Mouse (Mus musculus) brain, embryonic 18.5 days (tissue): ENCODE results near the gene Zbtb44.
"Not testable (repeated sequence)": the region's sequence is repeated elsewhere in the genome, so short reads cannot be mapped to it uniquely, and the experiment has no call there.

ENCODE experiments used
- DNase-seq: peaks from one replicate; pipeline ENCODE4 v3.0.0-alpha.2; 2012; ENCODE audit warnings: low read depth, low spot score

The Zbtb44 gene

DNA sequence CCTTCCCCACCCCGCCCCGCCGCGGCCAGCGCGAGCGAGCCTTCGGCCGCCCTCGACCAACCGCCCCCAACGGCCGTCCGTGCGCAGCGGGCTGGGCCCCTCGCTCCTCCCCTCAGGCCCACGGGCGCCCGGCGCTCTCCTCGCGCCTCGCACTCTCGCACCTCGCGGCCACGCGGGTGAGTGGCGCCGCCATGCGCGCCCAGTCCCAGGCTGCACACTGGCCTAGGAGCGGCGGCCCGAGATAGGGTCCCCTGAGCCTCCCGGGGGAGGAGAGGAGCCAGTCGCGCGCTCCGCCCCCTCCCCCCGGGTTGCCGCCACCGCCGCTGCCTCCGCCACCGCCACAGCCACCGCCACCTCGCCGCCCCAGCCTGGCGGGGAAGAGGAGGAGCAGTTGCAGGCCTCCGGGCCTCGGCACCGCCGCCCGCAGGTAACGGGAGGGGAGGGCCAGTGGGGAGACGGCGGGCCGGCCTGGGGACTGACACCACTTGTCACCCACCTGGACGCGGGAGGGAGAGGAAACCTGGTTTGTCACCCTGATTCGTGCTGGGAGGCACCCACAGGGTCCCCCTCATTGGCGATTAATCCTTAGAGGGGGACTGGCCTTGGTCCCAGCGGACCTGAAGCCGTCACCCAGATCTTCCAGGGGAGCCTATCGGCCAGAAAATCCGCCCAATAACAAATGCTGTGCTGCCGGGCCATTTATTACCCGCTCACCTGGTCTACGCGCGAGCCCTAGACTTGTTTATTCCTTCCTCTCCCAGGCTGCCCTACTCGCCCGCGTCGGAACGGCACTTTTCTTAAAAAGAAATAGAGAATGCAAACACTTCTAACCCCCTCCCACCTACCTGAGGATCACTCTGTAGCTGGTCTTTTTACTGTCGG, at the start of gene Zbtb44:
Zbtb44 (plus strand) TSS at position 113 of the 882 bp plus-strand sequence.
- DNase-seq: no peak

DNA sequence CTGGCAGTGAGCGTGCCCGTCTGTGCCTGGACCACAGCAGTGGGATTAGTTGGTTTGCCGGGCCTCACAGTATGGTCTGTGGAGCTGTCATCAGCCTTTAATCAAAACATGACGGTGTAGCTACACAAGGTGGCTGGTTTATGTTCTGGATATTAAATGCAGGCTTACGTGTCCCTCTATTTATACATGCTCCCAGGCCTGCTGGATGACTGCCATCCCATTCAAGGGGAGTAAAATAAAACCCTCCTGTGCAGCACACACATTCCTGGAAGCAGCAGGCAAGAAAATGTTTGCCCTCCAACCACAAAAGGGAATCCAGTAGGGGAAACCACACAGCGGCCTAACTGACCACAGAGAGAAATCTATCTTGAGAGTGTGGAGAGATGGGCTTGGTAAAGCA, 44.7 kb upstream of the Zbtb44 start:
- DNase-seq: no peak

DNA sequence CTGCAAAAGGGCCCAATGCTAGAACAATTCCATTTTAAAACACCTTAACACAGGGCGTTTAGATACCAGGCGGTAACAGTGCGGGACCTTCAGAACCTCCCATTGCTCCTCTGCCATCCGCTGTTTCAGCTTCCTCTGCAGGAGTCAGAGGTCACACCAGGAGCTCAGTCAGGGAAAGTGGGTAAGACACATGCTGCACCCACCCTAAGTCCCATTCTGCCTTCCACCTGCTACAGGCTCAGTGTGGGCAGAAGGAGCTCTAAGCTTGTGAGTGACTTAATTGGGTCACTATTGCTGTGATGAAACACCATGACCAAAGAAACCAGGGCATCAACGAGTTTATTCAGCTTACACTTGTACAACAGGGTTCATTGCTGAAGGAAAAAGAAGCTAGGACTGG, 37.3 kb upstream of the Zbtb44 start:
- DNase-seq: no peak

DNA sequence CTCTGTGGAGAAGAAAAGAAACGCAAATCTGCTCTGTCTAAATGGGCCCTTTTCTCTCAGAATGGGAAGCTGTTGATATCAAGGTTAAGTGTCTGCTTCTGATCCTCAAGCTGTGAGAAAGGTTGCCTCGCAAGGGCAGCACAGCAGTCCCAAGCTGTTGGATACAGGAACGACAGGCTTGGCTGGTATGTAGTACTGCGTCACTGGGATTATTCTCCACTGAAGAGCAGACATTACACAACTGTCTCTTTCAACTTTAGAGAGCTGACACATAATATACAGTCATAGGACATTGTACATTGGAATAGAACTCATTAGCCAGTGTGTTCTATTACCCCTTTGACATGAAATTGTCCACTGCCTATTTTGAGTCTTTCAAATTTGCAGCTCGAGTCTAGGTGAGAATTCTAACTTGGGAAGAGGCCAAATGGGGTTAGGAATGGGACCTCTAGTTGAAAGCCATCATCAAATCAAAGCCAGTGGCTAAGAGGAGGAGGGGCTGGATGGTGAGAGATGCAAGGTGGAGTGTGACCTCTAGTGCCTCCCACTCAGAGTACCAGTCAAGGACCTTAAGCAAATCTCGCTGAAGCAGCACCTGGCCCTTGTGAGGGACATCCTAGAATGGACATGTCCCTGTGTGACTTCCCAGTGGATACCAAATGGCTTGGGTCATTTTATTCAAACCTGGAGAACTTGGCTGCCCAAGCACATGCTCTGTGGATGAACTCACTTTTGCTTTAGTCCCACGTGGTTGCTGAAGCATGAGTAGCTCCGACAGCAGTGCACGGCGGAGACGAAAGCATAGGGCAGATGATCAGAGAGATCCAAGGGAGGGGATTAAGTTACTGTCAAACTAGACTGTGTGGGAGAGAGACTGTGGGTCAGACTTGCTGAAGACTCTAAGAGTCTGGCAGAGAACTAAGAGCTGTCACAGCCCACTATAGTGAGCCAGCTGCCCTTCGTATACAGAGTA, 33.6 kb upstream of the Zbtb44 start:
- no peak for DNase-seq

DNA sequence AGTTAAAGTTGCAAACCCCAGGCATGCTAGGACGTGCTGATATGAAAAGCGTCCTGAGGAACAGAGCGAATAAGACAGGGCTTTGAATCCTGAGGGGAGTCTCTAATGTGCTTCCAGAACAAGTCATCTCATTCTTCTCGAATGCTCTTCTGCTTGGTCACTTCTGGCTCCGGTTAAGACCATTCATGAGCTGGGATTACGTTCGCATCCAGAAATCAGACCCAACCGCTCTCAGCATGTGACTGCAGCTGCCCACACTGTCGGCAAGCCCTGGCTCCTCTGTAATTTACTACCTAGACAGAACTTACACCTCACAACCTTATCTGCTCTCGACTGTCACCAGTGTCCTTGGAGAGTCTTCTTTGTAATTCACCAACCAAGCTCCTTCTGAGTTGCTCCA, 29.8 kb upstream of the Zbtb44 start:
- DNase-seq: no peak

DNA sequence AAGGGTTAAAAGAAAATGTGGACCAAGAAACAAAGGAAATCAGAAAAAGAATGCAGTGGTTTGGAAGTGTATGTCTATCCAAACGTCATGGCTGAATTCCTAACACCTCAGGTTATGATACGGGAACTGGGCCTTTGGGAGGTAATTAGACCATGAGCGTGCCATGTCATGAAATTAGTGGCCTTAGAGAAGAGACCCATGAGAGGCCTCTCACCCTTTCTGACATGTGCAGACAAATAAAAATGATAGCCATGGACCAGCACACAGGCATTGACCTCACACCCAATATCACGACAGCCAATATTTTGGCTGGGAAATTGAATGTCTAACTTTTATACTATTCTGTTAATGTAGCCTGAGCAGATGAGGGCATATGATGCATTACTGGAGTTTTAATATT, 27.9 kb upstream of the Zbtb44 start:
- no peak for DNase-seq

DNA sequence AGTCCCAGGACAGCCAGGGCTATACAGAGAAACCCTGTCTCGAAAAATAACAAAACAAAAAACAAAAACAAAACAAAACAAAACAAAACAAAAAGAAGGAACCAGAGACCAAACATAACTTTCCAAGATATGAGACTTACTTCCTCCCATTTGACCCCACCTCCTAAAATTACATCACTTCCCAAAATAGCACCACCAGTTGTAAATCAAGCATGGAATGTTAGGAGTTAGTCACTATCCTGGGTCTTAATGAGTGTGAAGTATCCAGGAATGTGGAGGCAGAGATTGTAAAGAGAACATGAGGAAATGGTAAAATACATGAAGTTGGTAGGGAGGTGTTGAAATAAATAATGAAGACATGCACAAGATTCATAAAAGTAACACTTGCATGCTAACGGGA, 21.1 kb upstream of the Zbtb44 start:
- no peak for DNase-seq

DNA sequence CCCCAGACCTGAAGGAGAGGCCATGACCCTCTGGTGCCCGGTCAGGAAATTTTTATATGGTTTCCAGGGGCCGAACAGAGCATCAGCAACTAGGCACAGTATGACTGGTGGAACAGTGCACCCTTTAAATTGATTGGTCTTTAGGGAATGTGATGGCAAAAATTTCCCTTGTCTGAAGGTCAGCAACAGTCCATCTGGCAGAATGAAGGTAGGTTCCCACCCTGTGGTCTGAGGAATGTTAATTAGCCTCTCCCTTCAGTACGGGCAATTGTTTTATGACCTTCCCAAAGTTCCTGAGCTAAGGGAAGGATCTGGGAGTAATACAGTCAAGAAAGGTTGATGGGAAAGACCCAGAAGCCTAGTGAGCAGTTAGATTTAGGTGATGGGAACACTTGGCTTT, 20.4 kb upstream of the Zbtb44 start:
- DNase-seq: no peak

DNA sequence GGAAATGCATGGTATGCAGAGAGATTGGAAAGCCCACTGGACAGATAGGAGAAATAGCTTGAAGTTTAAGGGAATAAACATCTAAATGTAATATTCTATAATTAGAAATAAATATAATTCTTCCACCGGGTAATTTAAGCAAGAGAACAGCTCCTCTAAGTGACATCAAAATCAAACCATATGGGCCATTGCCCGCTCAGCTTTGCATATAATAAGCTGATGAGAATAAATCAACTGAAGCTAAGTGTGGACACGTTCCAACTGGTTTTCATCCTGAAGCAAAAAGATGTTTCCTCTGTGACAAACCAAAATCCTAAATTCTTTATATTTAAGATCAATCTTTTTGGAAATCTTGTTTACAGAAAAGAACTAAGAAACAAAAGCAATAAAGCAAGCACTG, 19.7 kb upstream of the Zbtb44 start:
- no peak for DNase-seq

DNA sequence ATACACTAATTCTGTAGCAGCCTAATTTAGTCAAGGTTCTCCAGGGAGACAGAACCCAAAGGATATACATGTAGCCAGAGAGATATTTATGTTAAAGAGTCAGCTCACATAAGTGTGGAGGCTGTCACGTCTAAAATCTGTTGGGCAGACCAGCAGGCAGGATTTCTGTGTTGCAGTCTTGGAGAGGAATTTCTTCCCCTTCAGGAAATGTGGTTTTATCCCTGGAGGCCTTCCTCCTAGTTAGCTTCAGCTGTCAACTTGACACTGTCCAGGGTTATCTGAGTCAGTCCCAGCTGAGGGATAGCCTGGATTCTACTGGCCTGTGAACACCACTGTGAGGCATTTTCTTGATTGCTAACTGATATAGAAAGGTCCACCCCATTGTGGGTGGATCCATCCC, 18.9 kb upstream of the Zbtb44 start:
- DNase-seq: no peak

DNA sequence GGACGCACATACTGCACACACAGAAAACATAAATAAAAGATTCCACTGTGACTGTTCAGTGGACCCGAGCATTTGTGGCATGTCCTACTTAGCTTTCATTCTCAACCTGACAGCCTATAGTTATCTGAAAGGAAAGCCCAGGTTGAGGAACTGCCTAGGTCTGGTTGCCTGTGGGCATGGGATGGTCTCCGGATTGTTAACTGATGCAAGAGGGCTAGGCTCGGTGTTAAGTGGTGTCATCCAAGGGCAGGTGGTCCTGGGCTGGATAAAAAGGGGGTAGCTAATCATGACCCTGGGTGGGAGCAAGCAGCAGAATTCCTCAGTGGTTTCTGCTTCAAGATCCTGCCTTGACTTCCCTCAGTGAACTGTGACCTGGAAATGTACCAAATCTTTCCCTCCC, 17.8 kb upstream of the Zbtb44 start:
- no peak for DNase-seq

DNA sequence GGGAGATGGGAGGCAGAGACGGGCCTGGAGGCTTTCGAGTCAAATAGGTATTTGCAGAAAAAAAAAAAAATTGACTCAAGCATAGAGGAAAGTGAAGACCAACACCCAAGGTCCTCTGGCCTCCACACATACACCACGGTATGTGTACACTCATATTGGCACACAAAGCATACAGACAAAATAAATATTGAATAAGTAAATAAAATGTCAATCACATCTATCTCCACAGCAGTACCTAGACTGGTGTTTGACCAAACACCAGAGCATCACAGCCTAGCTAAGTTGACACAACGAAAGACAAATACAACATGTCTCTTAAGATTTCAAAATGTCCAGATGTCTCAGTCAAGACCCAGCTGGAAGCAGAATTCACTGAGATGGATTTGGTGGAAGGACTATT, 17.0 kb upstream of the Zbtb44 start:
- DNase-seq: no peak

DNA sequence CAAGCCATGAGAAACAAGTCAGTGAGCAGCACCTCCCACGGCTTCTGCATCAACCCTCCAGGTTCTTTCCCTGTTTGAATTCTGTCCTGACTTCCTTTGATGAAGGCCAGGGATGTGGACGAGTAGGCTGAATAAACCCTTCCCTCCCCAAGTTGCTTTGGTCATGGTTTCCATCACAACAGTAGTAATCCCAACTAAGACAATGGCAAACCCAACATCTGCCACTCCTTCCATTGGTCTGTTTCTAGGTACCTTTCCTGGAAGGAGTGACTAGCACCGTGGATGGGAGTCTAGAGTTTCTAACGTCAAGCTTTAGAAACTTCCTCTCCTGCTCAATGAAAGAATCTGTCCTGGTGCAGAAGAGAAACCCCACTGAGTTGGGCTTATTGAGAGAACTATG, 12.8 kb upstream of the Zbtb44 start:
- DNase-seq: no peak

DNA sequence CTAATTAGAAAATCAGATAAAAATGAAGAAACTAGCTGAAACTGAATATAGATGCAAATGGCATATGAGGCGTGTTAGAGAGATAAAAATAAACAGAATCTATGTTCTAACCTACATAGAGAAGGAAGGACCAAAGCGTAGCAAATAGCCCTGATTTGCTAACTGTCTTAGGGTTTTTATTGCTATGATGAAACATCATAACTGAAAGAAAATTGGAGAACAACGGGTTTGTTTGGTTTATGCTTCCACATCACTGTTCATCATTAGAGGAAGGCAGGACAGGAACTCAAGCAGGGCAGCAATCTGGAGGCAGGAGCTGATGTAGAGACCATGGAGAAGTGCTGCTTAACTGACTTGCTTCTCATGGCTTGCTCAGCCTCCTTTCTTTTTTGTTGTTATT, 12.3 kb upstream of the Zbtb44 start:
- DNase-seq: no peak

DNA sequence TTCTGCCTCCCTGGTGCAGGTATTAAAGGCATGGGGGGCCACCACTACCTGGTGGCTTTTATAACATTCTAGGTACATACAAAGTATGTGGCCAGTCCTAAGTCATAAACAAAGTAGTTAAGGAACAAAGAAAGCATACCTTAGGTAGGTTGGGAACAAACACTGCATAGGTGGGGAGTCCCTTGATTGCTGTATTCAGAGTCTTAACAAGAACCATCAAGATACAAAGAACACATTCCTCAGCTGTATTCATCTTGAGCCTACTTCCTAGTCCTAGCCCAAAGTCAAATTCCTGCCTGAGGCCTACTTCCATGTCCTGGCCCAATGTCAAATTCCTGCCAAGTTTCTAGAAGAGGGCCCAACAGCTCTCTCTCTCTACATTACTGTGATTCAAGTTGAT, 11.7 kb upstream of the Zbtb44 start:
- DNase-seq: no peak

DNA sequence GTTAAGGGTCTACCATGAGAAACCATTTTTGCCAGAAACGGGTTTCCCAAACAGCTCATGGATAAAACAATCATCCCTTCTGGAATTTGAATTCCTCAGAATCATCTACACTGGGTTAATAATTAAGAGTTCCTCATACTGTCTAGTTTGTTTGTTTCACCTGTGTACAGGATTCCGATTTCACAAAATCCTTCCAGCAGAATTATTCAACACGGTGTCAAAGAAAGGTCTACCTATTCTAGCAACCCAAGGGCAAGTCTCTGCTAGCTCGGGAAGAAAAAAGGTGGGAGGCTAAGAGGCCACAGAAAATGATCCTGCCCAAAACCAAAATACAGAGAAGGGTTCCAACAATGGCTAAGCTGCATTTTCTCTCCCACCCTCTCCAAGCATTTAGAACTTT, 2.2 kb upstream of the Zbtb44 start:
- DNase-seq: no peak

DNA sequence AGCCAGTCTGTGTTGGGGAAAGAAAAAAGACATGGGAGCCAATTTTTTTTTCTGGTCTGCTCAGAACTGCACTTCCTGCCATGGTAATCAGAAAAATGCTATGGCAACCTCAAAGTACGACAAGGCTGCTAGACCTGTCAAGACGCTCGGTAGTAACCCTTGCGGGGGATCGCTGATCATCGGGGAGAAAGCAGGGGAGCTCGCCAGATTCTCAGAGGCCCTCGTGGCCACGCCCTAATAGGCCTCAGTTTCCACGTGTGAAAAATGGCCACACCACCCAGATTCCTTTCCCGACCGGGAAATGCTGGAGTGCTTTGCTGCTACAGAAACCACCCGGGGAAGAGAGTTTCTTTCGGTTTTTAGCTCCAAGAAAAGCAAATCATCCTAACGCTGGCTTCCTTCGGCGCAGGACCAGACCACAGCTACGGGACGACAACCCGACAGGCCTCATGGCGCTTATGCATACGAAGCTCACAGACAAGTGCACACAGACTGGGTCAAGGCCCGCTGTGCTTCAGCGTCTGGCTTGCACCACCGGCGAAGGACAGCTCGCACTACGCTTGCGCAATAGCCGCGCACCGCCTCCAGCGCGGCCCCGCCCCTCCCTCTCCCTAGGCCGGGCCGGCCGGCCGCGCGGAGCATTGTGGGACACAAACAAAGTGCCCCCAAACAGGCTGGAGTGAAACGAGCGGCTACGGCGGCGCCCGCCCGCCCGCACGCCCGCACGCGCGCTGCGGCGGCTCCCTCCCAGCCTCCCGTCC, 513 bp upstream of the Zbtb44 start:
- peak; percentile 84 for DNase-seq

DNA sequence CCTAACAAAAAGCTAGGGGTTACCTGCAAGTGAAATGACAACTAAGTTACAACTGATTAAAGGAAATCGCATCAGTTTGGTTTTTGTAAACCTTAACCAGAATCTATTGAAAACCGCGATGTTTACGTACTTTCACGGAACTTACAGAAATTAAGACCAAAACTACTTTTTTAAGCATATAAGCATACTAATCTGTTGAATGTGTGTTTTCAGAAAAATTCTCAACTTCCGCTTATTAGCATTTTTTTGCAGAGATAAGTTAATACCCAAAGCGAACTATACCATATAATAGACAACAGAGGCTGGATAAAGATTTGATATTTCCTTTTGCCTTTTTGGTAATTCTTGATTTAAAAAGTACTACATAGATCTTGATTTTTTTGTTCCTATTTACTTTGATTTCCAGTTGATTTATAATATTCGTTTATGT, 985 bp downstream of the Zbtb44 start:
- DNase-seq: no peak

DNA sequence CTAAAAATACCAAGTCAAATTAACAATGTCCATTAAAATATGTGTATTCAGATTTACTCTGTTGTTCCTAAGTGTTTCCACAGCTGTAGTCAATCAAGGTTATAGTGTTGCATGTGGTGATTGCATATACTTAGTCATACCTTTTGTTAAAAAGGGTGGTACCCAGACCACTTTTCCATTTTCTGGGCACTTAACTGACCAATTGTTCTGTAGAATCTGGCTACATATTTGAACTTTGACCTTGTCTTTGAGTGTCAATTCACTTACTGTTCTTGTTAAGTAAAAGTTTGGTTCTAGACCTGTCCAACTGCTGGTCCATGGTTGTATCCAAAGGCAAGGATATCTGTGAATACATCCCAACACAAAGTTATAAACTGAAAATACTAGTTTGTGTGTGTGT, 2.1 kb downstream of the Zbtb44 start:
- DNase-seq: no peak

DNA sequence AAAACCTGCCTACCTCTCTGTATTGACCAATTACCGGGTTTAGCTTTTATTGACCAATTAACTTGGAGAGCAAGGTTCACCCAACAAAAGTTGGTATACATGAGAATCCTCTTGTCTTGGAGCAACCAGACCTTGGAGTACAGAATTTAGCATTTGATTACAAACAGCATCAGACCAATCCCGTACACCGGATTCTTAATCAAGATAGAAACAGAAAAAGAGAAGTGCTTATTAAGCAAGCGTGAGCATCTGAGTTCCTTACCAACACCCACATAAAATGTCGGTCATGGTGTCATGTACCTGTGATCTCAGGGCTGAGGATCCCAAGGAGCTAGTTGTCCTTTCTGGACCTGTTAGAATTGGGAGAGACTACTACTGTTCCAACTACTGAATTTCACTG, 19.8 kb downstream of the Zbtb44 start:
- DNase-seq: no peak

DNA sequence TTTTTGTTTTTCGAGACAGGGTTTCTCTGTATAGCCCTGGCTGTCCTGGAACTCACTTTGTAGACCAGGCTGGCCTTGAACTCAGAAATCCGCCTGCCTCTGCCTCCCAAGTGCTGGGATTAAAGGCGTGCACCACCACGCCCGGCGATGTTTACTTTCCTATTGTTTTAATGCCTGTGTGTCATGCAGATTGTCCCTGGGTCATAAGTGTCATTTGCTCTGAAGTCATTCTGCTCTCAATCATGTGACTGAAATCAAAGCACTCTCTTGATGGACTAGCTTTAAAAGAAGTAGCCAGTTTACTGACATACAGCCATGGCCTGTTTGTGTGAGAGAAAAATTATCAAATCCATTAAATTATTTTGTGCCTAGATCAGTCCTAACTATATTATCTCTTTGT, 21.1 kb downstream of the Zbtb44 start:
- not testable (repeated sequence) for DNase-seq

DNA sequence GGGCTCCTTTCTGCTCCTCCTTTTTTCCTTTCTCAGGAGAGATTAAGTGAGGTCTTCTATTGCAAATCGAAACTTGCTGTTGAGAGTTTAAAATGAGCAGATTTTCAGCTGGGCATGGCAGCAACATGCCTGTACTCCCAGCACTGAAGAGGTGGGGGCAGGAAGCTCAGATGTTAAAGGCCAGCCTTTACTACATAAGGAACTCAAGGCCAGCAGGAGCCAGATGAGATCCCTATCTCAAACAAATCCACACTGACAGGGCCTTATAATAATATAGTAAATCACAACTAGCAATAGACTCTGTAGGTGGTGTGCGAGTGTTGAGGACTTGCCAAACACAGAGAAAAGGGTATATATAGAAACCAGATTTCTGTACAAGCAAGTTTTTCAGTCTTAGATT, 28.3 kb downstream of the Zbtb44 start:
- DNase-seq: no peak
